Mouse (Mus musculus): ENCODE measurements around the gene Ppargc1a.

Gene Ppargc1a

GRCm38 (mm10) chr5:51552483-51553091 lies 14.9 kb downstream of the Ppargc1a start:
- peak; percentile 97 for DNase-seq

- no peak for DNase-seq
Observed at GRCm38 (mm10) chr5:51551852-51552482, 15.6 kb downstream of the Ppargc1a start.

GRCm38 (mm10) chr5:51547442-51548035 lies 20.0 kb downstream of the Ppargc1a start:
- no peak for DNase-seq

GRCm38 (mm10) chr5:51546817-51547216 lies 20.7 kb downstream of the Ppargc1a start:
- peak; percentile 84 for DNase-seq

- DNase-seq: no peak
Observed at GRCm38 (mm10) chr5:51545133-51546049, 22.1 kb downstream of the Ppargc1a start.

- no peak for DNase-seq
Observed at GRCm38 (mm10) chr5:51544141-51544735, 23.3 kb downstream of the Ppargc1a start.

DNA sequence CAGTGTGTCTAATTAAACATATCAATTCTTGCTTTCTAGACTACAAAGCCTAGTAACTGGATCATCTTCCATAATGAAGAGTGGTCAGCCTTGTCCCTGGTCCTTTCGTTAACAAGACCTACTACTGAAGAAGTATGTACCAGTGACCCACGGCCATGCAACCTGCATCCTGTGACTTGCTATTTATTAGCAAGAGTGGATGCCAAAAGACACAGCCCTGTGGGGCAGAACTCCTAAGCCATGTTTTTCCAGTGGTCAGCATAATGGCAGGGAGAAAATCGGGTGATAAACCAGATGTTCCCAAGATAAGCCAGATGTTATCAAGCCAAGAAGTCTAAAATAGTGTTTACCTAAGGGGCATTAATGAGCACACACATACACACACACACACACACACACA lies 26.0 kb downstream of the Ppargc1a start:
- DNase-seq: no peak

DNA sequence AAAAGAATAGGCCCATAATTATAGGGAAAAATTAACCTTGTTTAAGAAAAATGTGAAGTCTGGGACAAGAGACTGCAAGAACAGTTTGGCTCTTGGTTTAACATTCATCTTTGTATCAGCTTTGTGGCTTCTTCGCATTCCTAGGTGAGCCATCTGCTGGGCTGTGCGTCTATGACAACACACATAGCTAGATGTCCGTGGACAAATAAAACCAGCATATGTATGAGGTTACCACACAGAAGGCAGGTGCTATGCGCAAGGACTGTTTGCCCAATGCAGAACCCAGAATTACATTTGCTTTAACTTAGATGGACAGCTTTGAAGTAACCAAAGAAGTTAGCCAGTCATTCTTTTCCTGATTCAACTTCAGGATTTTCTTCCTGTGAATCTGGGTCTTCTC lies 26.7 kb downstream of the Ppargc1a start:
- DNase-seq: no peak

DNA sequence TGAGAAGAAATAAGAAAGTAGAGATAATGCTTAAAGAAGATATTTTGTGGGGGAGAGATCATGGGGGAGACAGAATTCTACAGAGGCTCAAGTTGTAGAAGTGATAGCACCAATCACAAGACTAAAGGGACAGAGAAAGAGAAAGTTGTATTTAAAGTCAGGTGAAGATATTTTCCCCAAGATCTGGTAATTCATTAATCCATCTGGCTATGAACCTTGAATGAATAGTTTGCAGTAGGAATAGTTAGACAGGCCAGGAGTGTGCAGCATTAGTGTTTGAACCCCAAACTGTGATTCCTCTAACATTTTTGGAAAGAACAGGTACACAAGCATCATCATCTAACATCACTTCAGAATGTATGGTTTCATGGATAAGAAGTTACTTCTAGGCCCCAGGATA lies 28.0 kb downstream of the Ppargc1a start:
- no peak for DNase-seq

DNA sequence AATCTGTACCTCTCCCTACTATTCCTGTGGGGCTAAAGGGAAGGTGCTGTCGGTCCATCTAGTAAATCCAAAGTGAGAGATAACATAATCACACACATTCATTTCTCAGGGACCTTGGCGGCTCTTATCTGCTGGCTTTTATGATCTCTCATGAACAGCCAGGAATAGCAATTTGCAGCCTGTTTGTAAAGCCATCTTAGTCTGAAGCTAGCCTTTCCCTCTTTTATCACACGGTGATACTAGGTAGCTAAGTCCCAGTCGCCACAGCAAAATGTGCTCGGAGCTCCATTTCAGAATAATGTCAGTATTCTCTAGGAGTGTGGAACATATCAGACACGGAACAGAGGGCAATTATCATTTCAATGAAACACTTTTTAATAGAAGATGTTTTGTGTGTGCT lies 29.2 kb downstream of the Ppargc1a start:
- DNase-seq: no peak

DNA sequence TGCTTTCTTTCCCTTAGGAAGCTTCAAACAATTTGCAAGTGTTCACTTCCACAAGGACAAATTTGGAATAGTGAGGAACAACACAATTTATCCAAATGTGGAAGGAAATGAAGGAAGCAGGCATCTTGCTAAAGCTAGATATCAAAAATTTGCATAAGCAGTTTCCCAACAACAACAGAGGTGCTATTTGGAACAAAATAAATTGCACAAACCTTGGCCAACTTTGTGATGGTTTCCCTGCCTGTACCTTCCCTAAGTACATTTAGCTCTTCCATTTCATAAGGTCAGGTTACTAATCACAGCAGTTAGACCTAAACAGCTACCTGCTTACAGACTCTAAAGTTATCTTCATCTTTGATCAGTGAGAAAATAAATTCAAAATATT lies 29.9 kb downstream of the Ppargc1a start:
- no peak for DNase-seq

GRCm38 (mm10) chr5:51537009-51537645 lies 30.4 kb downstream of the Ppargc1a start:
- peak; percentile 93 for DNase-seq

GRCm38 (mm10) chr5:51534456-51534855 lies 33.1 kb downstream of the Ppargc1a start:
- no peak for DNase-seq

- no peak for DNase-seq
Observed at GRCm38 (mm10) chr5:51531286-51531685, 36.2 kb downstream of the Ppargc1a start.

- no peak for DNase-seq
Observed at GRCm38 (mm10) chr5:51529444-51529843, 38.1 kb downstream of the Ppargc1a start.

DNA sequence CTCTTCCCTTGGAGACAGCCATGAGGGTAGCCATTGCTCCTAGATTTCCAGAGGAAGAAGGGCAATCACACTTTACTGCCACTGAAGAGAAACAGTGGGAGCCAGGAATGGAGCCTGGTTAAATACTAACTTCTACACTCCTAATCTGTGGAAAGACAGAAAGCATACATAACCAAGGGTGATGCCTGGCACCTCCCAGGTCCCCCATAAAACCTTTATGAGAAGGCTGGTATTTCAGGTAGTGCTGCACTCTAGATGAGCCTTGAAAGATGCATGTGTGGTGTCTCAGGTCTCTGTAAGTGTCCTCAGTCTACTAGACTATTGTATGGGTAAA lies 39.4 kb downstream of the Ppargc1a start:
- no peak for DNase-seq

GRCm38 (mm10) chr5:51527498-51528164 lies 39.9 kb downstream of the Ppargc1a start:
- DNase-seq: no peak

DNA sequence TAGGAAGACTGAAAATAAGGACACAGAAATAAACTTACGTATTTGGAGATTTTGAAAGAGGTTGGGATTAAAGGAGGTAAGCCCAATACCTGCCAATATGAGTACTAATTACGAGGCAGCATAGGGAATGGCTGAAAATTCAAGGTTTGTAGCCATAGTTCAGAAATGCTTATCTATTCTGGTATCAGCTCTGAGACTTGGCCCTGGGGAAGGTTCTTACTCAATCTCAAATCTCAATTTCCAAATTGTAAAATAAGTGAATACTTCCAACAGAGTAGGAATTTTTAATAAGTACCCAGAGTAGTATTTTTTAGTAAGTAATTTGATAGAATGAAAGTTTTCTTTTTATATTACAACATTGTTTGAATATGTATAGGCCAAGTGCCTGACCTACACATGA lies 41.7 kb downstream of the Ppargc1a start:
- DNase-seq: no peak

- DNase-seq: no peak
Observed at GRCm38 (mm10) chr5:51520807-51521206, 46.7 kb downstream of the Ppargc1a start.

DNA sequence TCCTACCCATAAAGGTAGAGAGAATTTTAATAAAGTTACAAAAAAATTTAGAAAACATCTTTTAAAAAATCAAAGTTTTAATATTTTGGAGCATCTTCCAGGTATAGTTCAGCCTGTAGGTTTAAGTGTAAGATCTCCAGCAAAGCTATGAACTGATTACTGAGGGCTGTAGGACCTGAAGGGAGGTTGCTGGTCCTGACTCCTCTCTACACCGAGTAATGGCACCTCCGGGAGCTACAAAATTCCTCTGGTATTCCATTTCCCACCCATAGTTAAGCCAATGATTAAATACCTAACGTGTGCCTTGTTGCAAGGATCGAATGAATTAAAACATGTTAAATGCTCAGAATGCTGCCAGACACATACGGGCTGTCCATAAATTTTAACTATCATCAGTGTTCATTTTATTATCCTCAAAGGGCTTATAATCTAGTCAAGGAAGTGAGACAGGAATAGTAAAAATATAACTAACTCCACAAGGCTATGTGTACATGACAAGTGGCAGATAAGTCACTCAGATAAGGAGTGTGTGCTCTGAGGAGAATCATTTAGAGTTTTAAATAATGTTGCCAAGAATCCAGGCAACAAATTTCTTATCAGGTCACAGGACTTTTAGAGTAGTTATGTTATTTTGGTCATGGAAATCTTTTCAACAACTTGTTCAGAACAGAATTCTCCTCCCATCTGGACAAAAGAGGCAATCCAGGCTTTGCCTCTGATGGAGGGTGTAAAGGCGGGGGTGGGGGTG lies 49.9 kb downstream of the Ppargc1a start:
- DNase-seq: no peak

DNA sequence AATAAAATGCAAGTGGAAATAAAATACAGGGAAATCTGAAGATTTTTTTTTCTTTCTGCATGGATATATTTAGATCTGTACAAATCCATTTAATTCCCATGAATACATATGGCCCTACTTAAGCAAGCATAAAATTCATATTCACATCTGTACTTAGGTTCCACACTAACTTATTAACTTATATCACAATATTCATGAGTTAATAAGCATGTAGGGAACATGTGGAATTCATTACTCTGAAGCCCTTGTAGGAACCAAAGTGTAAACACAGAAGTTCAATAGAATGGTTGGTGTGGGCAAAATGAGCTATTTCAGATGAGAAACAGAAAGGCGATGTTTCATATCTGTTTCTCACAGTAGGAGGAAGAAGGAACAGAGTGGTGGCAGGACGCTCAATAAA lies 62.9 kb downstream of the Ppargc1a start:
- no peak for DNase-seq

Data from heart, adult 11 months (tissue).